Mouse (Mus musculus) liver, adult (tissue): ENCODE measurements around the gene Armc5.

Source experiments
- GATA4 ChIP-seq: IDR thresholded peaks from 2 replicates; pipeline ENCODE4 v1.6.1; 2014; ENCODE audit warnings: mild to moderate bottlenecking, low read length; ENCODE audit not compliant: insufficient replicate concordance

The Armc5 gene

GRCm38 (mm10) chr7:128256783-128257334 is 19.7 kb downstream of the Armc5 start:
- TF ChIP-seq GATA4: no peak

- no peak for TF ChIP-seq GATA4
These were observed 28.3 kb downstream of the Armc5 start, which contains the start of gene Slc5a2 for GRCm38 (mm10) chr7:128265411-128265810. Gene Slc5a2, plus strand, starts transcription at chr7:128265657.

GRCm38 (mm10) chr7:128266056-128266455 is 28.9 kb downstream of the Armc5 start:
- no peak for TF ChIP-seq GATA4

GRCm38 (mm10) chr7:128267391-128267790 is 30.2 kb downstream of the Armc5 start:
- TF ChIP-seq GATA4: no peak

GRCm38 (mm10) chr7:128267813-128268212 is 30.7 kb downstream of the Armc5 start:
- TF ChIP-seq GATA4: no peak

GRCm38 (mm10) chr7:128270431-128270850 is 33.3 kb downstream of the Armc5 start:
- TF ChIP-seq GATA4: no peak

- no peak for TF ChIP-seq GATA4
These were observed 34.4 kb downstream of the Armc5 start for GRCm38 (mm10) chr7:128271496-128271895.

GRCm38 (mm10) chr7:128276051-128276450 is 38.9 kb downstream of the Armc5 start:
- no peak for TF ChIP-seq GATA4

GRCm38 (mm10) chr7:128279750-128280149 is 42.6 kb downstream of the Armc5 start:
- no peak for TF ChIP-seq GATA4

- TF ChIP-seq GATA4: no peak
These were observed 44.6 kb downstream of the Armc5 start for GRCm38 (mm10) chr7:128281765-128282164.

- no peak for TF ChIP-seq GATA4
These were observed 45.5 kb downstream of the Armc5 start for GRCm38 (mm10) chr7:128282532-128283244.

GRCm38 (mm10) chr7:128284047-128284446 is 46.9 kb downstream of the Armc5 start:
- no peak for TF ChIP-seq GATA4

- no peak for TF ChIP-seq GATA4
These were observed 47.9 kb downstream of the Armc5 start for GRCm38 (mm10) chr7:128285060-128285459.

- peak; percentile 31; the same call in 1 of the 2 replicates for TF ChIP-seq GATA4
These were observed 51.9 kb downstream of the Armc5 start for GRCm38 (mm10) chr7:128288923-128289544.
